Mouse (Mus musculus) testis, postnatal 10 days (tissue): ENCODE results near the gene Ssh2.
"Not testable (repeated sequence)": the region's sequence is repeated elsewhere in the genome, so short reads cannot be mapped to it uniquely, and the experiment has no call there.

Experiments used
- DNase-seq: peaks from one replicate; pipeline ENCODE4 v3.0.0; 2021; ENCODE audit warnings: low spot score

The Ssh2 gene

GRCm38 (mm10) chr11:77231514-77231913 is 15.4 kb downstream of the Ssh2 start:
- no peak for DNase-seq

GRCm38 (mm10) chr11:77235267-77235666 is 19.2 kb downstream of the Ssh2 start:
- no peak for DNase-seq

GRCm38 (mm10) chr11:77239658-77240345 is 23.7 kb downstream of the Ssh2 start:
- DNase-seq = no peak

- no peak for DNase-seq
Observed at GRCm38 (mm10) chr11:77240466-77241246, 24.6 kb downstream of the Ssh2 start.

- no peak for DNase-seq
Observed at GRCm38 (mm10) chr11:77242912-77243311, 26.8 kb downstream of the Ssh2 start.

GRCm38 (mm10) chr11:77252826-77253225 is 36.7 kb downstream of the Ssh2 start:
- no peak for DNase-seq

GRCm38 (mm10) chr11:77259441-77259840 is 43.4 kb downstream of the Ssh2 start:
- DNase-seq = no peak

GRCm38 (mm10) chr11:77267401-77267800 is 51.3 kb downstream of the Ssh2 start:
- no peak for DNase-seq

GRCm38 (mm10) chr11:77276000-77276399 is 59.9 kb downstream of the Ssh2 start:
- no peak for DNase-seq

- not testable (repeated sequence) for DNase-seq
Observed at GRCm38 (mm10) chr11:77278538-77278937, 62.5 kb downstream of the Ssh2 start.

- no peak for DNase-seq
Observed at GRCm38 (mm10) chr11:77280219-77280618, 64.1 kb downstream of the Ssh2 start.

- no peak for DNase-seq
Observed at GRCm38 (mm10) chr11:77291447-77291846, 75.4 kb downstream of the Ssh2 start.

- DNase-seq = not testable (repeated sequence)
Observed at GRCm38 (mm10) chr11:77293673-77294072, 77.6 kb downstream of the Ssh2 start.

- no peak for DNase-seq
Observed at GRCm38 (mm10) chr11:77297246-77297645, 81.2 kb downstream of the Ssh2 start.

GRCm38 (mm10) chr11:77307205-77307604 is 91.1 kb downstream of the Ssh2 start:
- no peak for DNase-seq

- no peak for DNase-seq
Observed at GRCm38 (mm10) chr11:77308533-77308932, 92.4 kb downstream of the Ssh2 start.

GRCm38 (mm10) chr11:77317721-77318477 is 101.8 kb downstream of the Ssh2 start:
- DNase-seq = no peak

GRCm38 (mm10) chr11:77318478-77319118 is 102.5 kb downstream of the Ssh2 start:
- no peak for DNase-seq

- DNase-seq = no peak
Observed at GRCm38 (mm10) chr11:77321214-77321613, 105.1 kb downstream of the Ssh2 start.

- DNase-seq = no peak
Observed at GRCm38 (mm10) chr11:77330529-77330928, 114.4 kb downstream of the Ssh2 start.

GRCm38 (mm10) chr11:77347273-77347672 is 131.2 kb downstream of the Ssh2 start:
- no peak for DNase-seq

GRCm38 (mm10) chr11:77348142-77348741 is 132.2 kb downstream of the Ssh2 start:
- DNase-seq = peak; percentile 97
